Comparison of ENCODE assay signal across 12 mouse cellular contexts in the genomic region with DNA sequence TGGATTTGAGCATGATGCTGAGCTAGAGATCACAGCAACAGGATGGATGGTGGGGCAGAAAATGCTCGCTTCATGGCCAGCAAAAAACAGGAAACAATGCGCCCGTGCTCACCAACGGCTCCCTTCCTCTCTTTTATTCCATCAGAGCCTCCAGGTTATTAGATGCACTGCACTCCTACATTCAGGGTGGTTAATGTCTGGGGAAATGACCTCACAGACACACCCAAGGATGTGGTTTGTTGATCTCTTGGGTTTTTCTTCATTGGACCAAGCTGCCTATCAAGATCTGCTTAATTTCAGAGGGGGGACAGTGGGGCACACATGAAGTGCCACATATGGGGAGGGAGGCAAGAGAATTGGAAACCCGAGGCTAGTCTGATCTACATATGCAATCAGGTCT. TPM values are rescaled to one million over a fixed set of nuclear protein-coding genes. Genes with fewer than 3 reads are reported as not detected.
DNase-seq lines count a peak whose midpoint lies in the region; ATAC-seq and TF ChIP-seq lines count a peak whose summit lies in the region.
"Had no signal": no experiment of that assay in that cellular context is flagged by ENCODE, and none has a peak within 500 bp of the region (broad histone marks: within the 10 kb centered on the region; RNA-seq: fewer than 3 reads in every experiment).

No protein-coding gene starts in this region.

- 71% methylated on average over 5 of the region's 5 CpGs for whole genome bisulfite sequencing in stomach, embryonic 16.5 days
- WGBS in stomach, postnatal 0 days: 71% methylated on average over 5 of the region's 5 CpGs
- 8% methylated on average over 5 of the region's 5 CpGs for WGBS in liver, embryonic 15.5 days (ENCODE audit: insufficient replicate concordance)
- WGBS in heart, embryonic 12.5 days: 64% methylated on average over 5 of the region's 5 CpGs

- no peak for ATAC-seq in stomach, embryonic 16.5 days (ENCODE audit: insufficient read depth, low FRiP score)
- no peak for ATAC-seq in stomach, postnatal 0 days (ENCODE audit: low FRiP score, low TSS enrichment)
- ATAC-seq in granulocyte monocyte progenitor cell, adult 5-6 weeks (replicated peaks; ENCODE audit: poor library complexity, severe bottlenecking): peak; percentile 93
- ATAC-seq in liver, embryonic 15.5 days (ENCODE audit: insufficient read depth): peak; percentile 47
- ATAC-seq in heart, embryonic 12.5 days (ENCODE audit: insufficient number of reproducible peaks, low FRiP score): no peak
- ATAC-seq: midbrain, embryonic 15.5 days had no signal

- no peak for TF ChIP-seq CTCF in stomach, postnatal 0 days (IDR thresholded peaks at IDR 0.05; ENCODE audit: low read depth)

- no peak overlapping the region for H3K9ac ChIP-seq in stomach, embryonic 16.5 days (ENCODE audit: low read length)
- H3K9ac ChIP-seq in stomach, postnatal 0 days (ENCODE audit: low read length): no peak overlapping the region
- no peak overlapping the region for H3K9ac ChIP-seq in liver, embryonic 15.5 days
- H3K9ac ChIP-seq in heart, embryonic 12.5 days: no peak overlapping the region
- H3K9ac ChIP-seq: midbrain, embryonic 15.5 days had no signal

- no peak for TF ChIP-seq EP300 in stomach, postnatal 0 days (optimal IDR thresholded peaks at IDR 0.05)

- H3K4me1 ChIP-seq in stomach, embryonic 16.5 days (ENCODE audit: control insufficient read depth, insufficient read depth, low read length): peaks cover 8% of the 10 kb centered on the region; the same call in 1 of the 2 replicates
- no peaks in the 10 kb centered on the region for H3K4me1 ChIP-seq in stomach, postnatal 0 days (replicated peaks; ENCODE audit: control insufficient read depth, insufficient read depth)
- peaks cover 20% of the 10 kb centered on the region for H3K4me1 ChIP-seq in liver, embryonic 15.5 days (replicated peaks)
- H3K4me1 ChIP-seq in heart, embryonic 12.5 days (replicated peaks): no peaks in the 10 kb centered on the region
- H3K4me1 ChIP-seq: midbrain, embryonic 15.5 days had no signal

- H3K9me3 ChIP-seq in stomach, embryonic 16.5 days (replicated peaks; ENCODE audit: control insufficient read depth, low read length): no peaks in the 10 kb centered on the region; the same call in 1 of the 2 replicates
- 0 out of 2 replicates have a peak, but pooled peaks cover 7% of the 10 kb centered on the region for H3K9me3 ChIP-seq in stomach, postnatal 0 days (ENCODE audit: control insufficient read depth, low read length)
- H3K9me3 ChIP-seq in liver, embryonic 15.5 days (replicated peaks): no peaks in the 10 kb centered on the region
- H3K9me3 ChIP-seq in heart, embryonic 12.5 days (replicated peaks): 0 out of 2 replicates have a peak, but pooled peaks cover 6% of the 10 kb centered on the region
- H3K9me3 ChIP-seq: midbrain, embryonic 15.5 days had no signal

- DNase-seq in stomach, postnatal 0 days (ENCODE audit: low spot score): no peak
- DNase-seq in splenic B cell, adult 2 months (ENCODE audit: low read depth, low spot score): peak; percentile 85
- DNase-seq in heart, adult 8-10 months (ENCODE audit: low spot score): no peak
- DNase-seq in adrenal gland, adult (ENCODE audit: inconsistent age in 2 of 2, low spot score in 1 of 2): no peak
- DNase-seq: cerebellum, adult 2 months had no signal

- H3K4me3 ChIP-seq in stomach, embryonic 16.5 days (replicated peaks; ENCODE audit: low read length): no peak overlapping the region
- no peak overlapping the region for H3K4me3 ChIP-seq in stomach, postnatal 0 days (ENCODE audit: low read depth, low read length)
- peak overlapping the region; percentile 30 for H3K4me3 ChIP-seq in liver, embryonic 15.5 days (replicated peaks)
- no peak overlapping the region for H3K4me3 ChIP-seq in heart, embryonic 12.5 days
- H3K4me3 ChIP-seq: forebrain, embryonic 10.5 days; hindbrain, embryonic 10.5 days; midbrain, embryonic 15.5 days had no signal

- H3K36me3 ChIP-seq in stomach, embryonic 16.5 days (ENCODE audit: control insufficient read depth, insufficient read depth, low read length): no peaks in the 10 kb centered on the region
- H3K36me3 ChIP-seq in stomach, postnatal 0 days (ENCODE audit: control insufficient read depth, insufficient read depth, low read length): no peaks in the 10 kb centered on the region
- no peaks in the 10 kb centered on the region for H3K36me3 ChIP-seq in liver, embryonic 15.5 days (replicated peaks)
- H3K36me3 ChIP-seq in splenic B cell, adult 2 months (ENCODE audit: control insufficient read depth, insufficient read depth, low read length, poor library complexity, severe bottlenecking): no peaks in the 10 kb centered on the region
- H3K36me3 ChIP-seq in heart, embryonic 12.5 days: no peaks in the 10 kb centered on the region
- H3K36me3 ChIP-seq: forebrain, embryonic 10.5 days; hindbrain, embryonic 10.5 days; midbrain, embryonic 15.5 days had no signal

- H3K4me2 ChIP-seq in stomach, embryonic 16.5 days (ENCODE audit: low read depth, low read length): 0 out of 2 replicates have a peak overlapping the region, but pooled peaks have one; percentile 6
- no peak overlapping the region for H3K4me2 ChIP-seq in stomach, postnatal 0 days (replicated peaks; ENCODE audit: low read depth)
- H3K4me2 ChIP-seq in liver, embryonic 15.5 days: peak overlapping the region; percentile 59
- no peak overlapping the region for H3K4me2 ChIP-seq in heart, embryonic 12.5 days
- H3K4me2 ChIP-seq: midbrain, embryonic 15.5 days had no signal

- no peak overlapping the region for H3K27ac ChIP-seq in stomach, embryonic 16.5 days (ENCODE audit: low read length)
- H3K27ac ChIP-seq in stomach, postnatal 0 days (replicated peaks): no peak overlapping the region
- H3K27ac ChIP-seq in liver, embryonic 15.5 days (replicated peaks): peak overlapping the region; percentile 66
- H3K27ac ChIP-seq in heart, embryonic 12.5 days (ENCODE audit: poor library complexity, severe bottlenecking): no peak overlapping the region
- H3K27ac ChIP-seq: forebrain, embryonic 10.5 days; hindbrain, embryonic 10.5 days; midbrain, embryonic 15.5 days had no signal

- H3K27me3 ChIP-seq in stomach, embryonic 16.5 days (ENCODE audit: control insufficient read depth, insufficient read depth, low read length): no peaks in the 10 kb centered on the region
- no peaks in the 10 kb centered on the region for H3K27me3 ChIP-seq in stomach, postnatal 0 days (ENCODE audit: control insufficient read depth, insufficient read depth, low read length)
- H3K27me3 ChIP-seq in liver, embryonic 15.5 days: no peaks in the 10 kb centered on the region
- no peaks in the 10 kb centered on the region for H3K27me3 ChIP-seq in splenic B cell, adult 2 months (ENCODE audit: control insufficient read depth, insufficient read depth, low read length, poor library complexity, severe bottlenecking)
- no peaks in the 10 kb centered on the region for H3K27me3 ChIP-seq in heart, embryonic 12.5 days (replicated peaks)
- H3K27me3 ChIP-seq: midbrain, embryonic 15.5 days had no signal

RNA-seq across cellular contexts. Expression of a gene that starts 39.3 kb away (rescaled TPM):
- polyA plus RNA-seq in stomach, embryonic 16.5 days (2015; fragmentation: Nextera tagmentation; extraction: Ambion mirVana): 18.3 and 20.0 TPM in 2 replicates
- 6.8 and 8.4 TPM in 2 replicates for polyA plus RNA-seq in stomach, postnatal 0 days (2015; fragmentation: Nextera tagmentation; extraction: Ambion mirVana)
- 19.6 and 23.4 TPM in 2 replicates for total RNA-seq in granulocyte monocyte progenitor cell, adult 5-6 weeks (2014; fragmentation: Nextera tagmentation)
- total RNA-seq in granulocyte monocyte progenitor cell, adult 5-6 weeks (2017): 25.4 and 29.9 TPM in 2 replicates
- polyA plus RNA-seq in liver, embryonic 15.5 days (2015; fragmentation: Nextera tagmentation; extraction: Ambion mirVana): 9.8 and 10.5 TPM in 2 replicates
- total RNA-seq in heart, adult 8-10 months (2022): 10 to 100 TPM; 14.5 to 18.5 (median 17.3) TPM
- polyA plus RNA-seq in heart, embryonic 12.5 days (2016; fragmentation: Nextera tagmentation; extraction: Ambion mirVana): 21.7 and 22.4 TPM in 2 replicates

RNA-seq across cellular contexts. Expression of a gene that starts 39.6 kb away (rescaled TPM):
- 106 and 109 TPM in 2 replicates for polyA plus RNA-seq in stomach, embryonic 16.5 days (2015; fragmentation: Nextera tagmentation; extraction: Ambion mirVana)
- polyA plus RNA-seq in stomach, postnatal 0 days (2015; fragmentation: Nextera tagmentation; extraction: Ambion mirVana): 63.5 and 64.0 TPM in 2 replicates
- total RNA-seq in granulocyte monocyte progenitor cell, adult 5-6 weeks (2014; fragmentation: Nextera tagmentation): 226 and 255 TPM in 2 replicates
- total RNA-seq in granulocyte monocyte progenitor cell, adult 5-6 weeks (2017): 248 and 283 TPM in 2 replicates
- polyA plus RNA-seq in liver, embryonic 15.5 days (2015; fragmentation: Nextera tagmentation; extraction: Ambion mirVana): 55.7 and 59.4 TPM in 2 replicates
- 10 to 100 TPM; 56.1 to 62.3 (median 59.5) TPM for total RNA-seq in heart, adult 8-10 months (2022)
- polyA plus RNA-seq in heart, embryonic 12.5 days (2016; fragmentation: Nextera tagmentation; extraction: Ambion mirVana): 110 TPM in 2 replicates

Comparison
In these comparisons a context has a peak if more than half of its experiments do, and no peak if none do; other contexts are left out.
1. H3K4me2 ChIP-seq: peak in stomach, embryonic 16.5 days (single experiment) and liver, embryonic 15.5 days (single experiment); none in stomach, postnatal 0 days (single experiment) and heart, embryonic 12.5 days (single experiment).
2. ATAC-seq: peak in granulocyte monocyte progenitor cell, adult 5-6 weeks (single experiment) and liver, embryonic 15.5 days (single experiment); none in stomach, embryonic 16.5 days (single experiment), stomach, postnatal 0 days (single experiment) and heart, embryonic 12.5 days (single experiment).